Mouse (Mus musculus) liver, postnatal 0 days (tissue): Measurements from ENCODE around the gene Dnajc7.

Source experiments
- CTCF ChIP-seq: sonication (generic); IDR thresholded peaks from 2 replicates; pipeline ENCODE4 v1.5.1; 2016; ENCODE audit warnings: antibody characterized with exemption, low read depth
- EP300 ChIP-seq: IDR thresholded peaks from 2 replicates; pipeline ENCODE4 v1.6.1; 2016; ENCODE audit warnings: antibody characterized with exemption, low read depth, mild to moderate bottlenecking

DNA sequence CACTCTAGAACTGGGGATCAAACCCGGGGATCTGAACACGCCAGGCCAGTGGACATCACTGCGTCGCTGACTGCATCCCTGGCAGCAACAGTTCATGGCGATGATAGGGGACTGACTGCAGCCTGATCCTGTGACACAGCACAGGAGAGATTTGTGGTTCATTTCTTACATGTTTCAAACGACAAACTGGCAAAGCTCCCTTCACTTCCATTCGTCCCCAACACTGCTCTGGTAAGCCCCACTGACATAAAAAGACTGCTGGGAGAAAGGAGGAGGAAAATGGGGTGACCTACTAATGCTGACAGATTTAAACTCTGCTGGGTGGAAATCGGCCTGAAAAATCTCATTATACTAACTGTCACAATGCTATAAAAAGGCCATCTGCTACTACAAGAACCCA is 16.2 kb downstream of the Dnajc7 start:
- no peak for TF ChIP-seq CTCF
- TF ChIP-seq EP300, result no peak
